Mouse (Mus musculus): ENCODE measurements around the gene Tmem184c. TPM values are rescaled to one million over a fixed set of nuclear protein-coding genes. Genes with fewer than 3 reads are reported as not detected.

Gene Tmem184c
- polyA plus RNA-seq, 1 experiment from 2014 or later = 47.0 TPM

DNA sequence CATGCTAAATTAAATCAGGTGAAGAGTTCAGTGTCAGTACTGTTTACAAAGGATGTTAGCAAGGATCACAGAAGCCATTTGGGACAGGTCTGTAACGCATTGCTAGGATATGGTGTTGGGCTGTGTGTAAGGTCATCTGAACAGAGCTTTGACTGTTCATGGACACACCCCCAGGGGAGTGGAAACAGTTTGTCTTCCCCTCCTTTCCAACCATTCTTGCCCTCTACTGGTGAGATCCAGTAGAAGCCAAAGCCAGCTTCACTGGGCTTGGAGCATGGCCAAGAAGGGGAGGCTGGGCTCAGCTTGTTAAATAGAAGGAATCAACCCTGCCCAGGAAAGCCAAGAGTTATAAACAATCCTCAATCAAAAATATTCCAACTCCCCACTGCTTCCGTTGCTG lies 7.4 kb upstream of the Tmem184c start:
- H3K27ac ChIP-seq = no peak overlapping the region
- no peak overlapping the region for H3K9ac ChIP-seq
- no peaks in the 10 kb centered on the region for H3K36me3 ChIP-seq
- 37% methylated on average over 2 of the region's 2 CpGs for WGBS
- H3K27me3 ChIP-seq = no peaks in the 10 kb centered on the region
- peaks cover 6% of the 10 kb centered on the region; the same call in 1 of the 2 replicates for H3K4me1 ChIP-seq
- no peak overlapping the region for H3K4me2 ChIP-seq
- H3K9me3 ChIP-seq = no peaks in the 10 kb centered on the region
- 0 out of 2 replicates have a peak, but pooled peaks have one; percentile 52 for ATAC-seq (ENCODE audit: insufficient number of reproducible peaks, insufficient read depth, low FRiP score, low TSS enrichment, low read depth)
- H3K4me3 ChIP-seq = no peak overlapping the region

DNA sequence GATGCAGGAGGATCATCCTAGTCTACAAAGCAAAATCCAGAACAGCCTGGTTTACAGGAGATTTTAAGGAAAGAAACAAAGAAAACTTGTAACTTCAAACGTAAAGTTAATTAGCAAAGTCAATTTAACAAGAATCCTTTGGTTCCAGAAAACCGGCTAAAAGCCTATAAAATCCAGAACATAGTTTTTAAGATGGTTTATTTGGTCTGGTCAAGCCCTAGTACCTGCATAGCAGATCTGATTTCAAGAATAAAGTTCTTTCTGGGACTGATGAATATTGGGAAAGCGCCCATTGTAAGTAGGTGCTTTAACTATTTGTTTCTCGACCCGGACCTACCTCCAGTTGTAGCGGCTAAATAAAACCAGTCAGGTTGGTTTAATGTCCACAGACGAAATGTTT lies 877 bp downstream of the Tmem184c start:
- 10% methylated on average over 7 of the region's 7 CpGs for WGBS
- Histone ChIP-seq H3K4me3 (peak overlapping the region; percentile 75), H3K27ac (no peak overlapping the region), H3K4me1 (peaks cover 15% of the 10 kb centered on the region), H3K4me2 (peak overlapping the region; percentile 70), H3K9ac (peak overlapping the region; percentile 77), H3K36me3 (peaks cover 11% of the 10 kb centered on the region), H3K27me3 (no peaks in the 10 kb centered on the region), H3K9me3 (no peaks in the 10 kb centered on the region)
- ATAC-seq (ENCODE audit: insufficient number of reproducible peaks, insufficient read depth, low FRiP score, low TSS enrichment, low read depth) = no peak

DNA sequence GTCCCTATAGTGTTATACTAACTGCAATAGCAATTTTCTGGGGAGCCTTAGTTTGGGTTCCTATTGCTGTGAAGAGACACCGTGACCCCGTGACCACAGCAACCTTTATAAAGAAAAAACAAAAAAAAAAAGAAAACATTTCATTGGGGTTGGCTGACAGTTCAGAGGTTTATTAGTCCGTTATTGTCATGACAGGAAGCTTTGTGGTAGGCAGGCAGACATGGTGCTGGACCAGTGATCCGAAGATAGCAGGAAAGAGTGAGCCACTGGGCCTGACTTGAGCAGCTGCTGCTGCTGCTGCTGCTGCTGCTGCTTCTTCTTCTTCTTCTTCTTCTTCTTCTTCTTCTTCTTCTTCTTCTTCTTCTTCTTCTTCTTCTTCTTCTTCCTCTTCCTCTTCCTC lies 26.3 kb downstream of the Tmem184c start:
- Histone ChIP-seq H3K36me3 (peaks cover 39% of the 10 kb centered on the region), H3K9ac (no peak overlapping the region), H3K4me2 (no peak overlapping the region), H3K4me3 (no peak overlapping the region), H3K27me3 (no peaks in the 10 kb centered on the region), H3K4me1 (no peaks in the 10 kb centered on the region), H3K27ac (no peak overlapping the region), H3K9me3 (no peaks in the 10 kb centered on the region)
- ATAC-seq (ENCODE audit: insufficient number of reproducible peaks, insufficient read depth, low FRiP score, low TSS enrichment, low read depth) = no peak
- WGBS = 88% methylated on average over 4 of the region's 4 CpGs

DNA sequence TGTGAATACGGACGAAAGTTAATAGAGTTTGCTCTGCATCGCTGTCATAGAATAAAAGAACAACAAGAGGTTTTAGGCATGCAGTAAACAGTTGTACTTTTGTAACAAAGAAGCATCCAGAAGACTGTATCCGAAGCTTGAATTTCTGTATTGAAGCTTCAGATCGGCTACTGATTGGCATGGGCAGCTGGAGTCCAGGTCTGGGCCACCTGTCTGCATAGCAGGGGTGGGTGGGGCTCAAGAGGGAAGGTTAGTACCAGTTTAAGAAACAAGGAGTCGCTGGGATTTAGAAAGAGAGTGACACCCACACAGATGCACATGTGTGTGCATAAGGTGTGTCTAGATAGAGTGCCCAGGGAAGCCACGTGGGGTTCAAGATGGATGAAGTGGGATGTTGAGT lies 32.8 kb downstream of the Tmem184c start:
- peaks cover 76% of the 10 kb centered on the region for H3K36me3 ChIP-seq
- 93% methylated on average over 7 of the region's 7 CpGs for WGBS
- H3K4me1 ChIP-seq = no peaks in the 10 kb centered on the region
- no peak overlapping the region for H3K4me2 ChIP-seq
- no peaks in the 10 kb centered on the region for H3K27me3 ChIP-seq
- no peak overlapping the region for H3K27ac ChIP-seq
- no peaks in the 10 kb centered on the region for H3K9me3 ChIP-seq
- H3K4me3 ChIP-seq = no peak overlapping the region
- H3K9ac ChIP-seq = no peak overlapping the region
- ATAC-seq (ENCODE audit: insufficient number of reproducible peaks, insufficient read depth, low FRiP score, low TSS enrichment, low read depth) = no peak

DNA sequence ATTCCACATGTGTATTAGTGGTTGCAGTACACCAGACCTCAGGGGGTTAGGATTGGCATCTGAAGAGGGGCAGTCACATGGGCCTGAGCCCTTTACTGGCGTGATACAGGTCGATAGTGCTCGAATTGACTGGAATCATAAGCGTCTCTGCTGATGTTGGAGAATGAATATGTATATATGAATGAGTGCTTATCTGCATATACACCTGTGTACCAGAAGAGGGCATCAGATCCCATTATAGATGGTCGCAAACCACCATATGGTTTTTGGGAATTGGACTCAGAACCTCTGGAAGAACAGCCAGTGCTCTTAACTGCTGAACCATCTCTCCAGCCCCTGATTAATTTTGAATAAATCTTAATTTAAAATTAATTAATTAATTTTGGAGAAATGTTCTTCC lies 36.3 kb downstream of the Tmem184c start:
- H3K4me1 ChIP-seq = no peaks in the 10 kb centered on the region
- no peak overlapping the region for H3K27ac ChIP-seq
- no peak overlapping the region for H3K9ac ChIP-seq
- no peaks in the 10 kb centered on the region for H3K9me3 ChIP-seq
- no peak overlapping the region for H3K4me2 ChIP-seq
- WGBS = 84% methylated on average over 5 of the region's 5 CpGs
- ATAC-seq (ENCODE audit: insufficient number of reproducible peaks, insufficient read depth, low FRiP score, low TSS enrichment, low read depth) = no peak
- H3K27me3 ChIP-seq = no peaks in the 10 kb centered on the region
- no peak overlapping the region for H3K4me3 ChIP-seq
- peaks cover 58% of the 10 kb centered on the region for H3K36me3 ChIP-seq

DNA sequence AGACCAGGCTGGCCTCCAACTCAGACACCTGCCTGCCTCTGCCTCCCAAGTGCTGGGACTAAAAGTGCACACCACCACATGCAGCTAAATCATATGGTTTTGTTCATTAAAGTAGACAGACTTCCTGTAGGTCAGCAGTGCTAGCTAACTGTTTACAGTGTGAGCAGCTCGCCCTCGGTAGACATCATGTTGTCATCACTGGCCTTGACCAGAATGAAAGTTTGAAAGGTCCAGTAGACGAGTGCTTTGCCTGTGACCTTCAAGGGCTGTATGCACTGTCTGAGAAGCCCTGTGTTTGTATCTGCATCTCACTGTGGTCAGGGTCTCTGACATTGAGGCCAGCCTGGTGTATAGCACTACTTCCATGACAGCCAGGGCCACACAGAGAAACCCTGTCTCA lies 49.1 kb downstream of the Tmem184c start:
- no peaks in the 10 kb centered on the region for H3K9me3 ChIP-seq
- ATAC-seq (ENCODE audit: insufficient number of reproducible peaks, insufficient read depth, low FRiP score, low TSS enrichment, low read depth) = no peak
- H3K27me3 ChIP-seq = no peaks in the 10 kb centered on the region

DNA sequence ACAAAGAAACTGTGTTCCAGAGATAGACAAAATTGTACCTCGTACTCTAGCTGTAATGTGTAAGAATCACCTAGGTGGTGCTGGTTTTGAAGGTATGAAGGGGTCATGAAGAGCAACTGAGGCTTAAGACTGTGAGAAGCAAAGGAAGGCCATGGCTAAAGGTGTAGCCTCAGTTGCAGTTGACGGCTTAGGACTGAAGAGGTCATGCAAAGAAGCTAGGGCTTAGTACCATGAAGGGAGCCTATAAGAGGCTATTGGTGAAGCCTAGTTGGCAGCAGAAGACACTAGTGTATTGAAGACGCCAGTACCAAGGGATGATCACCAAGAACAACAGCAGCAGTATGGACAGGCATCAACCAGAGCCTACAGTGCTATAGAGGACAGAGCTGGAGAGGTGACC lies 58.0 kb downstream of the Tmem184c start:
- Histone ChIP-seq H3K27ac (no peak overlapping the region), H3K9ac (no peak overlapping the region), H3K36me3 (peaks cover 55% of the 10 kb centered on the region), H3K27me3 (no peaks in the 10 kb centered on the region), H3K9me3 (0 out of 2 replicates have a peak, but pooled peaks cover 6% of the 10 kb centered on the region), H3K4me3 (no peak overlapping the region), H3K4me1 (peaks cover 12% of the 10 kb centered on the region), H3K4me2 (no peak overlapping the region)
- ATAC-seq (ENCODE audit: insufficient number of reproducible peaks, insufficient read depth, low FRiP score, low TSS enrichment, low read depth) = no peak
- WGBS = 92% methylated on average over 3 of the region's 3 CpGs

More for the DNA sequence above, 49.1 kb downstream of the Tmem184c start:
- Histone ChIP-seq H3K4me1 (no peaks in the 10 kb centered on the region), H3K4me2 (no peak overlapping the region), H3K36me3 (peaks cover 87% of the 10 kb centered on the region), H3K27ac (no peak overlapping the region), H3K9ac (no peak overlapping the region), H3K4me3 (no peak overlapping the region)
- WGBS = 88% methylated on average over 3 of the region's 3 CpGs

GRCm38 (mm10) chr8:77549881-77550580 lies 60.5 kb downstream of the Tmem184c start:
- 19% methylated on average over 7 of the region's 7 CpGs for WGBS
- ATAC-seq (ENCODE audit: insufficient number of reproducible peaks, insufficient read depth, low FRiP score, low TSS enrichment, low read depth) = no peak
- H3K4me2 ChIP-seq = peak overlapping the region; percentile 67
- H3K36me3 ChIP-seq = peaks cover 32% of the 10 kb centered on the region
- H3K4me3 ChIP-seq = peak overlapping the region; percentile 83
- H3K9me3 ChIP-seq = 0 out of 2 replicates have a peak, but pooled peaks cover 6% of the 10 kb centered on the region
- peak overlapping the region; percentile 94 for H3K9ac ChIP-seq
- H3K27ac ChIP-seq = peak overlapping the region; percentile 90; the same call in 1 of the 2 replicates
- peaks cover 12% of the 10 kb centered on the region for H3K4me1 ChIP-seq
- no peaks in the 10 kb centered on the region for H3K27me3 ChIP-seq

- 0 out of 2 replicates have a peak, but pooled peaks cover 6% of the 10 kb centered on the region for H3K9me3 ChIP-seq
- H3K36me3 ChIP-seq = peaks cover 25% of the 10 kb centered on the region
- ATAC-seq (ENCODE audit: insufficient number of reproducible peaks, insufficient read depth, low FRiP score, low TSS enrichment, low read depth) = peak; percentile 93
- H3K4me2 ChIP-seq = peak within 1 kb of the TSS; percentile 67
- H3K27me3 ChIP-seq = no peaks in the 10 kb centered on the region
- peak within 1 kb of the TSS; percentile 94 for H3K9ac ChIP-seq
- WGBS = 3% methylated on average over 42 of the region's 42 CpGs
- H3K4me1 ChIP-seq = peaks cover 12% of the 10 kb centered on the region
- H3K4me3 ChIP-seq = peak within 1 kb of the TSS; percentile 83
- H3K27ac ChIP-seq = peak within 1 kb of the TSS; percentile 90
Observed at GRCm38 (mm10) chr8:77549121-77549706, 61.3 kb downstream of the Tmem184c start, which contains the start of gene Prmt9. Prmt9 (plus strand) TSS chr8:77549397.

Other genes with a start within 250 kb of the Tmem184c start
- 30.1 and 31.5 TPM in 2 replicates for gene Arhgap10, start 92.7 kb downstream of the Tmem184c start, polyA plus RNA-seq (2015; fragmentation: Nextera tagmentation; extraction: Ambion mirVana)
- gene Prmt9, start 61.3 kb downstream of the Tmem184c start, polyA plus RNA-seq (2015; fragmentation: Nextera tagmentation; extraction: Ambion mirVana) = 22.9 and 24.0 TPM in 2 replicates
- gene Ednra, start 113.8 kb upstream of the Tmem184c start, polyA plus RNA-seq (2015; fragmentation: Nextera tagmentation; extraction: Ambion mirVana) = 56.3 and 58.4 TPM in 2 replicates